Mouse (Mus musculus): ENCODE measurements around the gene Peak1. TPM values are rescaled to one million over a fixed set of nuclear protein-coding genes. Genes with fewer than 3 reads are reported as not detected.

Peak1 gene
- total and polyA plus RNA-seq, 2 experiments from 2014 or later = 5.3 to 9.1 TPM

DNA sequence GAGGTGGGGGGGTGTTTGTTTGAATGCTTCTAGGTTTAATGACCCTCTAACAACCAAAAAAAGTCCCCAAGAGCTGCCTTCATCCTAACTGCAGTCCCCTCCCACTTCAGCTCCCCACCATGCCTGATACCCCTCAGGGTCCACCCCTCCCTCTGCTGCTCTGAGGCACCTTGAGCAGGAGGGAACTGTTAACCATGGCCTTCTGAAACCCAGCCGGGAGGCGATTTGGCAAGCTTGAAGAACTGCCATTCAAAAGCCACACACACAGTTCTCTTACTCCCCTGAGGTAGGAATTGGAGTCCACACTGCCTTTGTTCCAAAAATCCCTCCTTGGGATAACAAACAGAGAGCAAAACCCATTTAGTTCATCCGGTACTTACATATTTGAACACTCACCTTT lies 222.7 kb downstream of the Peak1 start:
- ATAC-seq = no peak
- Histone ChIP-seq H3K9me3 (ENCODE audit: low read length) (no peaks in the 10 kb centered on the region), H3K27ac (no peak overlapping the region), H3K4me2 (ENCODE audit: low read depth, low read length) (no peak overlapping the region), H3K9ac (replicated peaks; ENCODE audit: low read length) (no peak overlapping the region), H3K36me3 (ENCODE audit: insufficient read depth, low read length) (no peaks in the 10 kb centered on the region), H3K4me3 (ENCODE audit: low read length) (no peak overlapping the region), H3K27me3 (ENCODE audit: insufficient read depth, low read length) (no peaks in the 10 kb centered on the region), H3K4me1 (ENCODE audit: insufficient read depth, low read length) (peaks cover 16% of the 10 kb centered on the region; the same call in 1 of the 2 replicates)
- TF ChIP-seq CTCF (IDR thresholded peaks at IDR 0.05; ENCODE audit: low read depth) = no peak
- DNase-seq (ENCODE audit: low spot score) = no peak
- WGBS = 36% methylated on average over 3 of the region's 3 CpGs

DNA sequence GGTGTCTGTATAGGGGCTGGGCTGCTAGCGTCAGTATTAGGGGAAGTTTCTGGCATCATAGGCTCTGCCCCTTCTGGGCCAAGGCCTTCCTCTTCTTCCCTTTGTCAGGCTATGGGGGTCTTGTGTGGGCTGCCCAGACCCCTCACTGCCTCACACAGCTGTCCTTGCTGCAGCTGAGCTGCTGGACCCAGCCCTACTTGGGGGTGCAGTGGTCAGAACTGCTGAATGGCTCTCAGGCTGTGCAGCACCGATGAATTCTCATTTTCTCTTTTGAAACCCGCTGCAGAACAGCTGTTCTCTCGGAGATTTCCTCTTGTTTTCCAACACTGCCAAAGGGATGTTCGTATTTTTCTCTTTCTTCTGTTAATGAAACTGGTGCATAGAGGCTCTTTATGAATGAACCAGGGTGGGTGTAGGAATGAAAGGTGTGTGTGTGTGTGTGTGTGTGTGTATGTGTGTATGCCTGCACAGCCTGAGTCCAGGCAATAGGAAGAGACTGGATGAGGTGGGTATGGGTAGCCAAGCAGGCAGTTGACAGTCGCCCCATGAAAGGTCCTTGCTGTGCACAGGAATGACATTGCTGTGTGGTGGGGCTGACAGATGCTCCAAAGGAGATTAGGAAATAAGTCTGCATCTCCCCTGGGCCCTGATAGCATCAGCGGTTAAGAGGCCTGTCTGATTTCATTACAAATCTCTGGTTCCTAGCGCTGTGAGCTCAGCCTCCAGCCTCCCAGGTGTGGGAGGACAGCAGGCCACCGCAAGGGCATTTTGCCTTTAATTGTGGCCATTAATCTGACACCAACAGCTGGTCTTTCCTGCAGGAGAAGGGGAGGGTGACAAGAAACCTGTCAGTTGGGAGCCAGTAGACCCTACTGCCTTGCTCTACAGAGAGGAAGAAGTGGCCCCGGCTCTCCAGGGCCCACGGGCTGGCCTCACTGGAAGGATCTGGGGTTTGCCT lies 226.1 kb downstream of the Peak1 start:
- WGBS = 46% methylated on average over 11 of the region's 11 CpGs
- Histone ChIP-seq H3K36me3 (ENCODE audit: insufficient read depth, low read length) (no peaks in the 10 kb centered on the region), H3K27ac (peak overlapping the region; percentile 73), H3K9ac (replicated peaks; ENCODE audit: low read length) (no peak overlapping the region), H3K4me3 (ENCODE audit: low read length) (no peak overlapping the region), H3K4me1 (ENCODE audit: insufficient read depth, low read length) (peaks cover 16% of the 10 kb centered on the region; the same call in 1 of the 2 replicates), H3K9me3 (ENCODE audit: low read length) (no peaks in the 10 kb centered on the region), H3K4me2 (ENCODE audit: low read depth, low read length) (no peak overlapping the region), H3K27me3 (ENCODE audit: insufficient read depth, low read length) (no peaks in the 10 kb centered on the region)
- DNase-seq (ENCODE audit: low spot score) (peak; percentile 65), ATAC-seq (peak; percentile 83)
- no peak for TF ChIP-seq CTCF (IDR thresholded peaks at IDR 0.05; ENCODE audit: low read depth)

DNA sequence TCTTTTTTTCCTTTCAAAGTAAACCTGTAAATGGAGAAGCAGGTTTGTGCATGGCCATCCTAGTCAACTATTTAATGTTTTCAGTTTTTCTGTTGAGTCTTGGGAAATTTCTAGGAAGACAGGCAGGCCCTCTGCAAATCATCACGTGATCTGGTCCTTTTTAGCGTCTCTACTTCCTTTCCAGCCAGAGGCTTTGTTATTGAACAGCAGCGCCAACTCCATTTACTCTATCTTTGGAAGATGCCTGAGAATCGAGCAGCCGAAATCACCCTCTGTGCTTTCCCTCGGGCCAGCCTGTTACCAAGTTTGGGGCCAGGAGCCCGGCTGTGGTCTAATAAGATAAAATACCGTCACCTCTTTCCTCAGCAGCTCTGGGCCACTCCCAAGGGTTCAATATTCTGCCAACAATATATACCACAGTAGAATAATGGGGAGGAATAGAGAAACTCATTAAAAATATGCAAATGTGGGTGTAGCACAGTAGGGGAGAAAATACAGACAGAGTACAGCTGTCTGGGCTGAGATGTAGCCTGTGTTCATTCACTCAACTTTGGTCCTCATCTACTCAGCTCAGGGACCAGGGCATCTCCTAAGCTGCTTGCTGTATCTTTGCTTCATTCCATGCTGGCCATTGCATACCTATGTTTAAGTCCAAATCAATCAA lies 237.6 kb downstream of the Peak1 start:
- no peak overlapping the region for H3K4me2 ChIP-seq (ENCODE audit: low read depth, low read length)
- no peak overlapping the region for H3K27ac ChIP-seq
- H3K4me1 ChIP-seq (ENCODE audit: insufficient read depth, low read length) = no peaks in the 10 kb centered on the region
- H3K27me3 ChIP-seq (ENCODE audit: insufficient read depth, low read length) = no peaks in the 10 kb centered on the region
- no peak overlapping the region for H3K4me3 ChIP-seq (ENCODE audit: low read length)
- ATAC-seq = peak; percentile 32; the same call in 1 of the 2 replicates
- H3K9ac ChIP-seq (replicated peaks; ENCODE audit: low read length) = no peak overlapping the region
- H3K9me3 ChIP-seq (ENCODE audit: low read length) = no peaks in the 10 kb centered on the region
- DNase-seq (ENCODE audit: low spot score) = no peak
- TF ChIP-seq CTCF (IDR thresholded peaks at IDR 0.05; ENCODE audit: low read depth) = no peak
- WGBS = 17% methylated on average over 8 of the region's 8 CpGs
- H3K36me3 ChIP-seq (ENCODE audit: insufficient read depth, low read length) = no peaks in the 10 kb centered on the region

DNA sequence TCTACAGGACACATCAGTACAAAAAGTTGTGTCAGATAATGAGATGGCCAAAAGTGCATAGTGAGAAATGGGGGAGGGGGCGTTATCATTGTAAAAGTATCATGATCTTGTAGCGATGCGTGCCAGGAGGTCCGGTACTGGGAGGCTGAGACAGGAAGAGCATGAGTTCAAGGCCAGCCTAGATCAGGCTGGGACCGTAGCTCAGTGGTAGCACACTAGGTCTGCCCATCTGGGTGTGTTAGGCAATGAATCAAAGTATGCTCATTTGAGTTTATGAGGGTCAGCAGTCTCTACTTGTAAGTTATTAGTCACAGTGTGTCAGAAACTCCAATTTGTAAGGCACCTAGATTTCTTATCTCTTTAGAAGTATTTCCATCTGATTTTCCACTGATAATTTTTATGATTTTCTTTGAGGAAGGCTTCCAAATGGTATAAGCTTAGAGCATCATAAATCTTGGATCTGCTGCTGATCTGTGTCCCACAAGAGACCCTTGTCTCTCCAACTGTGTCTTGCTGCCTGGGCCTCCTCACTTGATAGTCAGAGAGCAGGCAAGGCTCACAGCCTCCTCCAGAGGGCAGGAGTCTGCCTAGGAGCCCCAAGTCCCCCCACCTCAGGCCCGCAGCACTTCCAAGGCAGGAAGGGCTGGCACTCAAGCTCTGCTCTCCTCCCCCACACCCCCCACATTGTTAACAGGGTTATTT lies 238.3 kb downstream of the Peak1 start:
- WGBS = 80% methylated on average over 6 of the region's 6 CpGs
- Histone ChIP-seq H3K9me3 (ENCODE audit: low read length) (no peaks in the 10 kb centered on the region), H3K27ac (no peak overlapping the region), H3K4me3 (ENCODE audit: low read length) (no peak overlapping the region), H3K27me3 (ENCODE audit: insufficient read depth, low read length) (no peaks in the 10 kb centered on the region), H3K36me3 (ENCODE audit: insufficient read depth, low read length) (no peaks in the 10 kb centered on the region), H3K4me1 (ENCODE audit: insufficient read depth, low read length) (no peaks in the 10 kb centered on the region), H3K9ac (replicated peaks; ENCODE audit: low read length) (no peak overlapping the region), H3K4me2 (ENCODE audit: low read depth, low read length) (no peak overlapping the region)
- DNase-seq (ENCODE audit: low spot score) (peak; percentile 58), ATAC-seq (peak; percentile 68)
- peak; percentile 50 for TF ChIP-seq CTCF (IDR thresholded peaks at IDR 0.05; ENCODE audit: low read depth)

DNA sequence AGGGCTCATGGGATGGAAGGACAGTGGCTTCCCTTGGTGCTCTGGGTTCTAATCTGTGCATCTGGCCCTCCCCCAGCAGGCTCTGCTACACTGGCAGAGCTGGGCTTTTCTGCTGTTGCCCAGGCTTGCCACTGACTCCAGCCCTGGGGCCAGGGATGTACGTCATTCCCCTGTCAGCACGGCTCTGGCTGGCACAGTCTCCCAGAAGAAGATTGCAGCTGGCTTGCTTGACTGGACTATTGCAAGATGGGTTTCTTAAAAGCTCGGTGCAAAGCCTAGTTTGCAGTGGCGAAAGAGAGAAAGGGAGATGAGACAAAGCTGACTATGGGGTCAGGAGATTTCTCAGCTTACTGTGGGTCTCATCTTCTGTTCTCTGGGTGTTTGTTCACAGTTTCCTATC lies 240.5 kb downstream of the Peak1 start:
- WGBS = 71% methylated on average over 4 of the region's 4 CpGs
- no peaks in the 10 kb centered on the region for H3K27me3 ChIP-seq (ENCODE audit: insufficient read depth, low read length)
- H3K27ac ChIP-seq = no peak overlapping the region
- no peak for TF ChIP-seq CTCF (IDR thresholded peaks at IDR 0.05; ENCODE audit: low read depth)
- DNase-seq (ENCODE audit: low spot score) = no peak
- H3K4me2 ChIP-seq (ENCODE audit: low read depth, low read length) = no peak overlapping the region
- no peak overlapping the region for H3K9ac ChIP-seq (replicated peaks; ENCODE audit: low read length)
- no peak for ATAC-seq
- no peak overlapping the region for H3K4me3 ChIP-seq (ENCODE audit: low read length)
- H3K4me1 ChIP-seq (ENCODE audit: insufficient read depth, low read length) = no peaks in the 10 kb centered on the region
- no peaks in the 10 kb centered on the region for H3K36me3 ChIP-seq (ENCODE audit: insufficient read depth, low read length)
- H3K9me3 ChIP-seq (ENCODE audit: low read length) = no peaks in the 10 kb centered on the region

DNA sequence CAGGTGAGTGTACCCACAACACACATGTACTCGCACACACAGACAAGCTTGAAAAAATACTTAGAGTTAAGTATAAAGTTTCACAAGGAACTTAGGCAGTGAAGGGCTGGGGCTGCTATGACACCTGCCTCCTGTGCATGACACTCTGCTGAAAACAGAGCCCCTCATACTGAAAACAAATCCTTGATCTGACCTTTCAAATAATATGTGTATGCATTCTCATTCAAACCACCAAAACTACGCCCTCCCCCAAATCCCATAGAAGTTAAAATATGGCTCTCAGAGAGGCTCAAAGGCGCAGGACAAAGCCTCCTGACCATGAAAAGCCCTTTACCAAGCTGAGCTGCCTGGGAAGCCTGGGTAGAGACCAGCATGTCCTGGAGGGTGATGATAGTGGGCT lies 242.6 kb downstream of the Peak1 start:
- H3K27ac ChIP-seq = no peak overlapping the region
- H3K9ac ChIP-seq (replicated peaks; ENCODE audit: low read length) = no peak overlapping the region
- DNase-seq (ENCODE audit: low spot score) = no peak
- H3K4me2 ChIP-seq (ENCODE audit: low read depth, low read length) = no peak overlapping the region
- no peaks in the 10 kb centered on the region for H3K4me1 ChIP-seq (ENCODE audit: insufficient read depth, low read length)
- ATAC-seq = no peak
- no peaks in the 10 kb centered on the region for H3K36me3 ChIP-seq (ENCODE audit: insufficient read depth, low read length)
- H3K27me3 ChIP-seq (ENCODE audit: insufficient read depth, low read length) = no peaks in the 10 kb centered on the region
- no peak for TF ChIP-seq CTCF (IDR thresholded peaks at IDR 0.05; ENCODE audit: low read depth)
- no peaks in the 10 kb centered on the region for H3K9me3 ChIP-seq (ENCODE audit: low read length)
- 86% methylated on average over 3 of the region's 3 CpGs for WGBS
- no peak overlapping the region for H3K4me3 ChIP-seq (ENCODE audit: low read length)

All from hindbrain, postnatal 0 days (tissue).